19 mouse cellular contexts compared by ENCODE assay signal in the genomic region with DNA sequence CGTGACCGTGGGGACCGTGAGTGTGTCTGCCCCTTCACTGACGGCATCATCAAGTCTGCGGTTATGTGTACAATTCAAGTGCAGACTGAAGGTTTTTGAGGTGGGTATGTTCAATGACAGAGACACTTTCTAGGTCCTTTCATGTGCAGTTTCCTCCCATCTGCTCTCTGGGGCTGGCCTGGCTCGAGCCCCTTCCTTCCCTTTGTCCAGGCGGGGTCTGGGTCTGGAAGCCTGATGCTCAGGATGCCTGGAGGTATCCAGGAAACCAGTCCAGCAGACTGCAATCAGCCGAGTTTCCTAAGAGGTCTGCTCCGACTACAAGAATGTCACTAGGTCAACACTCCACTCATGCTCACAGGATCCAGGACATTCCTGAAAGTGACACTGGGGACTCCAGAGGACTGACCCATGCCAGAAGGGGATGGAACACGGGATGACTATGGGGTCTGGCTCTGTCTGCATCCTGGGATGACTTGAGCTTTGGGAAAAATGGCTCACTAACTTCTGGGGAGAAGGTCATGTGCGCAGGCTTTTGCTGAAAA. TPM values are rescaled to one million over a fixed set of nuclear protein-coding genes. Genes with fewer than 3 reads are reported as not detected.
"Had no signal": no experiment of that assay in that cellular context is flagged by ENCODE, and none has a peak within 500 bp of the region (broad histone marks: within the 10 kb centered on the region; RNA-seq: fewer than 3 reads in every experiment).

No protein-coding gene starts in this region.

- H3K9me3 ChIP-seq: limb, embryonic 12.5 days; megakaryocyte, embryonic 14.5 days; midbrain, embryonic 13.5 days; neural tube, embryonic 12.5 days had no signal

- H3K4me3 ChIP-seq: layer of hippocampus, adult 2 months; limb, embryonic 12.5 days; midbrain, embryonic 13.5 days; neural tube, embryonic 12.5 days had no signal

- H3K9ac ChIP-seq: limb, embryonic 12.5 days; liver, embryonic 14.5 days; lung, embryonic 14.5 days; midbrain, embryonic 13.5 days; neural tube, embryonic 12.5 days had no signal

- H3K27ac ChIP-seq: layer of hippocampus, adult 2 months; limb, embryonic 12.5 days; liver, embryonic 14.5 days; macrophage; midbrain, embryonic 13.5 days; neural tube, embryonic 12.5 days; stomach, postnatal 0 days had no signal

- H3K4me1 ChIP-seq: limb, embryonic 12.5 days; midbrain, embryonic 13.5 days; neural tube, embryonic 12.5 days had no signal

- ATAC-seq: midbrain, embryonic 13.5 days had no signal

- H3K27me3 ChIP-seq: limb, embryonic 12.5 days; megakaryocyte, embryonic 14.5 days; midbrain, embryonic 13.5 days; neural tube, embryonic 12.5 days had no signal

- H3K4me2 ChIP-seq: limb, embryonic 12.5 days; lung, embryonic 14.5 days; midbrain, embryonic 13.5 days; neural tube, embryonic 12.5 days had no signal

- DNase-seq: kidney, postnatal 10 days; kidney, postnatal 4 days; lung, embryonic 14.5 days; lung, postnatal 14 days; thymus, adult 2 months; thymus, postnatal 25 days had no signal

RNA-seq across cellular contexts. Expression of a gene that starts 42.6 kb away (rescaled TPM):
- total RNA-seq: layer of hippocampus, postnatal 10 days; left cerebral cortex, postnatal 36 days; liver, adult 2 months; monocyte, adult 5-6 weeks; neutrophil, adult 5-6 weeks had no signal
- polyA plus RNA-seq: limb, embryonic 12.5 days; liver, adult 2 months; liver, embryonic 14.5 days; macrophage; neural tube, embryonic 12.5 days had no signal
